Mouse (Mus musculus): Measurements from ENCODE around the gene Med27.

GRCm38 (mm10) chr2:29574187-29574586, 227.6 kb downstream of the Med27 start:
- TF ChIP-seq CTCF (IDR thresholded peaks at IDR 0.05; ENCODE audit: borderline replicate concordance, insufficient read depth, low read length) (no peak), POLR2A (IDR thresholded peaks at IDR 0.05; ENCODE audit: low read depth, low read length) (no peak)

Measured in embryonic fibroblast, embryonic 13.5 days (primary cell).